Mouse (Mus musculus) embryonic facial prominence, embryonic 10.5 days (tissue): ENCODE data around the gene Osbp. TPM values are rescaled to one million over a fixed set of nuclear protein-coding genes. Genes with fewer than 3 reads are reported as not detected.

Source experiments
- DNase-seq: peaks from one replicate; pipeline ENCODE4 v3.0.0-alpha.2; 2017; ENCODE audit warnings: low spot score
- H3K27ac ChIP-seq: fragments of 300-500 bp; sonication (generic); replicated peaks from 2 replicates; pipeline ENCODE4 v1.5.1; 2016; ENCODE audit warnings: mild to moderate bottlenecking
- H3K27me3 ChIP-seq: fragments of 300-500 bp; sonication (generic); replicated peaks from 2 replicates; pipeline ENCODE4 v1.6.1; 2016; ENCODE audit warnings: low read depth, mild to moderate bottlenecking; ENCODE audit not compliant: poor library complexity, severe bottlenecking
- H3K36me3 ChIP-seq: fragments of 300-500 bp; sonication (generic); replicated peaks from 2 replicates; pipeline ENCODE4 v1.6.1; 2016; ENCODE audit warnings: mild to moderate bottlenecking, moderate library complexity
- H3K4me1 ChIP-seq: fragments of 300-500 bp; sonication (generic); 2 replicates; pipeline ENCODE4 v1.6.1; 2016
- H3K4me3 ChIP-seq: fragments of 300-500 bp; sonication (generic); 2 replicates; pipeline ENCODE4 v1.5.1; 2016; ENCODE audit warnings: mild to moderate bottlenecking, moderate library complexity
- H3K9me3 ChIP-seq: fragments of 300-500 bp; sonication (generic); 2 replicates; pipeline ENCODE4 v1.6.1; 2016; ENCODE audit warnings: mild to moderate bottlenecking
- WGBS: fragments of 180-500 bp; shearing (Covaris S2); methylation state at CpG from one replicate; pipeline ENCODE4 v1.1.7; 2016; 5-methylcytosine and 5-hydroxymethylcytosine counted together
- polyA plus RNA-seq: library from polyadenylated mRNA; unstranded; fragments of >200 nt; fragmentation: Nextera tagmentation; extraction: Ambion mirVana; gene quantifications from 2 replicates; pipeline ENCODE4 v1.2.1, GENCODE M21; 2016

Osbp gene
- polyA plus RNA-seq, 1 experiment from 2014 or later, result 3.5 TPM

GRCm38 (mm10) chr19:12008410-12009380 is 43.0 kb downstream of the Osbp start:
- Histone ChIP-seq H3K4me3 (peak overlapping the region; percentile 69), H3K4me1 (peaks cover 34% of the 10 kb centered on the region)

GRCm38 (mm10) chr19:12009501-12010280 is 44.0 kb downstream of the Osbp start:
- peaks cover 29% of the 10 kb centered on the region for H3K4me1 ChIP-seq
- no peaks in the 10 kb centered on the region for H3K27me3 ChIP-seq
- H3K27ac ChIP-seq, result peak overlapping the region; percentile 93
- under 1% methylated on average over 24 of the region's 24 CpGs for WGBS
- no peaks in the 10 kb centered on the region for H3K36me3 ChIP-seq
- peak overlapping the region; percentile 69 for H3K4me3 ChIP-seq
- H3K9me3 ChIP-seq, result no peaks in the 10 kb centered on the region
- peak; percentile 81 for DNase-seq

More at GRCm38 (mm10) chr19:12008410-12009380, 43.0 kb downstream of the Osbp start:
- 19% methylated on average over 17 of the region's 17 CpGs for WGBS
- Histone ChIP-seq H3K36me3 (no peaks in the 10 kb centered on the region), H3K27me3 (no peaks in the 10 kb centered on the region), H3K27ac (no peak overlapping the region), H3K9me3 (no peaks in the 10 kb centered on the region)
- DNase-seq, result peak; percentile 27

GRCm38 (mm10) chr19:12010281-12010771 is 44.6 kb downstream of the Osbp start:
- Histone ChIP-seq H3K27ac (peak overlapping the region; percentile 93), H3K9me3 (no peaks in the 10 kb centered on the region), H3K4me1 (peaks cover 27% of the 10 kb centered on the region), H3K36me3 (no peaks in the 10 kb centered on the region), H3K4me3 (peak overlapping the region; percentile 69), H3K27me3 (no peaks in the 10 kb centered on the region)
- peak; percentile 84 for DNase-seq
- under 1% methylated on average over 24 of the region's 24 CpGs for WGBS

GRCm38 (mm10) chr19:12010916-12011559 is 45.3 kb downstream of the Osbp start:
- no peaks in the 10 kb centered on the region for H3K36me3 ChIP-seq
- H3K27me3 ChIP-seq, result no peaks in the 10 kb centered on the region
- H3K4me1 ChIP-seq, result peaks cover 27% of the 10 kb centered on the region
- H3K4me3 ChIP-seq, result peak overlapping the region; percentile 69
- H3K9me3 ChIP-seq, result no peaks in the 10 kb centered on the region
- peak overlapping the region; percentile 93 for H3K27ac ChIP-seq
- under 1% methylated on average over 26 of the region's 26 CpGs for WGBS
- peak; percentile 80 for DNase-seq

GRCm38 (mm10) chr19:12011560-12012556 is 46.1 kb downstream of the Osbp start:
- H3K4me3 ChIP-seq, result peak overlapping the region; percentile 69
- H3K27me3 ChIP-seq, result no peaks in the 10 kb centered on the region
- DNase-seq, result peak; percentile 96
- no peaks in the 10 kb centered on the region for H3K36me3 ChIP-seq
- under 1% methylated on average over 49 of the region's 49 CpGs for WGBS
- peak overlapping the region; percentile 93 for H3K27ac ChIP-seq
- peaks cover 22% of the 10 kb centered on the region for H3K4me1 ChIP-seq
- no peaks in the 10 kb centered on the region for H3K9me3 ChIP-seq

- peaks cover 15% of the 10 kb centered on the region for H3K4me1 ChIP-seq
- H3K27ac ChIP-seq, result peak overlapping the region; percentile 72
- no peaks in the 10 kb centered on the region for H3K27me3 ChIP-seq
- no peaks in the 10 kb centered on the region for H3K36me3 ChIP-seq
- WGBS, result 2% methylated on average over 10 of the region's 10 CpGs
- H3K9me3 ChIP-seq, result no peaks in the 10 kb centered on the region
- DNase-seq, result no peak
- peak overlapping the region; percentile 69 for H3K4me3 ChIP-seq
Measured at GRCm38 (mm10) chr19:12012615-12013014, 46.9 kb downstream of the Osbp start.

GRCm38 (mm10) chr19:12013228-12013627 is 47.5 kb downstream of the Osbp start:
- Histone ChIP-seq H3K4me3 (peak overlapping the region; percentile 69), H3K27ac (peak overlapping the region; percentile 72), H3K4me1 (peaks cover 10% of the 10 kb centered on the region), H3K9me3 (no peaks in the 10 kb centered on the region), H3K36me3 (no peaks in the 10 kb centered on the region), H3K27me3 (no peaks in the 10 kb centered on the region)
- under 1% methylated on average over 12 of the region's 12 CpGs for WGBS
- DNase-seq, result peak; percentile 54

GRCm38 (mm10) chr19:12015708-12016107 is 50.0 kb downstream of the Osbp start:
- 71% methylated on average over 8 of the region's 8 CpGs for WGBS
- Histone ChIP-seq H3K4me3 (no peak overlapping the region), H3K4me1 (peaks cover 3% of the 10 kb centered on the region; the same call in 1 of the 2 replicates), H3K36me3 (no peaks in the 10 kb centered on the region), H3K27me3 (no peaks in the 10 kb centered on the region), H3K9me3 (no peaks in the 10 kb centered on the region), H3K27ac (no peak overlapping the region)
- DNase-seq, result no peak

GRCm38 (mm10) chr19:12016192-12016591 is 50.5 kb downstream of the Osbp start:
- no peaks in the 10 kb centered on the region for H3K27me3 ChIP-seq
- DNase-seq, result no peak
- H3K27ac ChIP-seq, result no peak overlapping the region
- peaks cover 3% of the 10 kb centered on the region; the same call in 1 of the 2 replicates for H3K4me1 ChIP-seq
- WGBS, result 72% methylated on average over 4 of the region's 4 CpGs
- no peak overlapping the region for H3K4me3 ChIP-seq
- no peaks in the 10 kb centered on the region for H3K36me3 ChIP-seq
- H3K9me3 ChIP-seq, result no peaks in the 10 kb centered on the region

GRCm38 (mm10) chr19:12024149-12024548 is 58.4 kb downstream of the Osbp start:
- 87% methylated on average over 4 of the region's 4 CpGs for WGBS
- H3K4me3 ChIP-seq, result no peak overlapping the region

GRCm38 (mm10) chr19:12025333-12025732 is 59.6 kb downstream of the Osbp start:
- Histone ChIP-seq H3K27ac (no peak overlapping the region), H3K4me3 (no peak overlapping the region), H3K9me3 (no peaks in the 10 kb centered on the region), H3K27me3 (no peaks in the 10 kb centered on the region), H3K36me3 (no peaks in the 10 kb centered on the region), H3K4me1 (no peaks in the 10 kb centered on the region)
- DNase-seq, result no peak
- whole genome bisulfite sequencing, result 90% methylated on average over 3 of the region's 3 CpGs

More at GRCm38 (mm10) chr19:12024149-12024548, 58.4 kb downstream of the Osbp start:
- no peak for DNase-seq
- Histone ChIP-seq H3K9me3 (no peaks in the 10 kb centered on the region), H3K4me1 (no peaks in the 10 kb centered on the region), H3K27me3 (no peaks in the 10 kb centered on the region), H3K27ac (no peak overlapping the region), H3K36me3 (no peaks in the 10 kb centered on the region)
